Mouse (Mus musculus): ENCODE measurements at regions not wholly inside any gene's neighbourhood (a gene's known extent, or its start where the extent isn't known, plus 50 kb on each side); places are given as distances from the start of the nearest gene placed in this dataset.

DNA sequence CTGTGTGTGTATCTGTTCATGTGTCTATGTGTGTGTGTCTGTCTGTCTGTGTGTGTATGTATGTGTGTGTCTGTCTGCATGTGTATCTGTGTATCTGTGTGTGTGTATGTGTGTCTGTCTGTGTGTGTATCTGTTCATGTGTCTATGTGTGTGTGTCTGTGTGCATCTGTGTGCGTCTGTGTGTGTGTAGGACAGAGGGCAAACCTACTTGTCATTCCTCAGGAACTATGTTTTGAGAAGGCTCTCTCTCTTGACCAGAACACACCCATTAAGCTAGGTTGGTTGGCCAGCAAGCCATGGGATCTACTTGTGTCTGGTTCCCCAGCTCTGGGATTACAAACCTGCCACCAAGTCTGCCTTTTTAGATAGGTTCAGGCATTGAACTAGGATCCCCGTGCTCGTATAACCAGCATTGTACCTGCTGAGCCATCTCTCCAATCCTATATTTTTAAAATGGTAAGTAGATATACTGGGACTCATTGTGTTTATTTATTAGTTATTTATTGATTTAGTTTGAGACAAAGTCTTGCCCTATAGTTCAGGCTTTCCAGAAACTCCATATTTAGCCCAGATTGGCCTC is 58.9 kb upstream of the Cpsf6 start:
- no peak for TF ChIP-seq CTCF (IDR thresholded peaks at IDR 0.05; ENCODE audit: low read depth)
- no peak for TF ChIP-seq EP300 (optimal IDR thresholded peaks at IDR 0.05)
